Mouse (Mus musculus) kidney, postnatal 0 days (tissue): ENCODE results near the gene Shb. TPM values are rescaled to one million over a fixed set of nuclear protein-coding genes. Genes with fewer than 3 reads are reported as not detected.

Experiments used
- ATAC-seq: fragments of 200-750 bp; cut with Nextera tagmentation; replicated peaks from 2 replicates; pipeline ENCODE4 v1.8.0; 2017; ENCODE audit warnings: low read depth, moderate number of reproducible peaks, moderate TSS enrichment, moderate library complexity; ENCODE audit not compliant: low FRiP score
- DNase-seq: peaks from one replicate; pipeline ENCODE4 v3.0.0-alpha.2; 2016; ENCODE audit warnings: low spot score
- H3K27ac ChIP-seq: fragments of 300-500 bp; sonication (generic); 2 replicates; pipeline ENCODE4 v1.5.1; 2014; ENCODE audit warnings: mild to moderate bottlenecking
- H3K27me3 ChIP-seq: fragments of 300-500 bp; sonication (generic); 2 replicates; pipeline ENCODE4 v1.6.1; 2014; ENCODE audit warnings: low read length, mixed read lengths; ENCODE audit not compliant: insufficient read depth
- H3K36me3 ChIP-seq: fragments of 300-500 bp; sonication (generic); 2 replicates; pipeline ENCODE4 v1.6.1; 2014; ENCODE audit warnings: low read length, mixed read lengths; ENCODE audit not compliant: insufficient read depth
- H3K4me1 ChIP-seq: fragments of 300-500 bp; sonication (generic); replicated peaks from 2 replicates; pipeline ENCODE4 v1.6.1; 2014; ENCODE audit warnings: antibody characterized with exemption, low read length, mixed read lengths; ENCODE audit not compliant: insufficient read depth
- H3K4me2 ChIP-seq: fragments of 300-500 bp; sonication (generic); 2 replicates; pipeline ENCODE4 v1.6.1; 2014; ENCODE audit warnings: mild to moderate bottlenecking, low read length, moderate library complexity, mixed read lengths
- H3K4me3 ChIP-seq: fragments of 300-500 bp; sonication (generic); replicated peaks from 2 replicates; pipeline ENCODE4 v1.5.1; 2014; ENCODE audit warnings: low read depth, low read length
- H3K9ac ChIP-seq: fragments of 300-500 bp; sonication (generic); 2 replicates; pipeline ENCODE4 v1.6.1; 2014; ENCODE audit warnings: low read depth, low read length
- H3K9me3 ChIP-seq: fragments of 300-500 bp; sonication (generic); replicated peaks from 2 replicates; pipeline ENCODE4 v1.6.1; 2016; ENCODE audit warnings: low read length, inconsistent platforms, mixed read lengths
- CTCF ChIP-seq: IDR thresholded peaks from 2 replicates; pipeline ENCODE4 v1.5.1; 2016; ENCODE audit warnings: antibody characterized with exemption, low read depth, mild to moderate bottlenecking, moderate library complexity
- WGBS: fragments of 180-500 bp; shearing (Covaris S2); extraction: QIAGEN DNeasy Blood & Tissue Kit; methylation state at CpG from one replicate; pipeline ENCODE4 v1.1.7; 2014; 5-methylcytosine and 5-hydroxymethylcytosine counted together
- polyA plus RNA-seq: library from polyadenylated mRNA; unstranded; fragments of >200 nt; fragmentation: Nextera tagmentation; extraction: Ambion mirVana; gene quantifications from 2 replicates; pipeline ENCODE4 v1.2.1, GENCODE M21; 2015

Shb gene
- polyA plus RNA-seq, 1 experiment from 2014 or later = 6.6 TPM

- DNase-seq (peak; percentile 79), ATAC-seq (peak; percentile 26; the same call in 1 of the 2 replicates)
- 25% methylated on average over 11 of the region's 11 CpGs for WGBS
- peak; percentile 82 for TF ChIP-seq CTCF
- H3K4me3 ChIP-seq = no peak overlapping the region
- peaks cover 10% of the 10 kb centered on the region; the same call in 1 of the 2 replicates for H3K4me1 ChIP-seq
- no peaks in the 10 kb centered on the region for H3K9me3 ChIP-seq
- H3K27ac ChIP-seq = no peak overlapping the region
- H3K4me2 ChIP-seq = peak overlapping the region; percentile 31; the same call in 1 of the 2 replicates
- H3K27me3 ChIP-seq = no peaks in the 10 kb centered on the region
- H3K36me3 ChIP-seq = no peaks in the 10 kb centered on the region
- no peak overlapping the region for H3K9ac ChIP-seq
Measured at GRCm38 (mm10) chr4:45418229-45418950, 113.9 kb downstream of the Shb start.

- no peak for TF ChIP-seq CTCF
- 77% methylated on average over 7 of the region's 7 CpGs for WGBS
- Histone ChIP-seq H3K36me3 (no peaks in the 10 kb centered on the region), H3K27ac (no peak overlapping the region), H3K4me1 (peaks cover 10% of the 10 kb centered on the region; the same call in 1 of the 2 replicates), H3K9me3 (no peaks in the 10 kb centered on the region), H3K9ac (no peak overlapping the region), H3K27me3 (no peaks in the 10 kb centered on the region), H3K4me3 (no peak overlapping the region), H3K4me2 (no peak overlapping the region)
- ATAC-seq = no peak
- no peak for DNase-seq
Measured at GRCm38 (mm10) chr4:45416314-45416713, 116.0 kb downstream of the Shb start.

GRCm38 (mm10) chr4:45413674-45414338 is 118.5 kb downstream of the Shb start:
- Histone ChIP-seq H3K4me3 (no peak overlapping the region), H3K9me3 (no peaks in the 10 kb centered on the region), H3K36me3 (no peaks in the 10 kb centered on the region), H3K27me3 (no peaks in the 10 kb centered on the region), H3K4me1 (no peaks in the 10 kb centered on the region; the same call in 1 of the 2 replicates), H3K27ac (no peak overlapping the region), H3K4me2 (no peak overlapping the region), H3K9ac (no peak overlapping the region)
- TF ChIP-seq CTCF = no peak
- ATAC-seq (no peak), DNase-seq (no peak)
- 78% methylated on average over 9 of the region's 9 CpGs for WGBS

- no peak for ATAC-seq
- 72% methylated on average over 16 of the region's 16 CpGs for WGBS
- Histone ChIP-seq H3K4me1 (0 out of 2 replicates have a peak, but pooled peaks cover 1% of the 10 kb centered on the region), H3K27me3 (no peaks in the 10 kb centered on the region), H3K36me3 (no peaks in the 10 kb centered on the region), H3K4me2 (no peak overlapping the region), H3K9me3 (no peaks in the 10 kb centered on the region), H3K27ac (no peak overlapping the region), H3K4me3 (no peak overlapping the region), H3K9ac (no peak overlapping the region)
- TF ChIP-seq CTCF = no peak
- no peak for DNase-seq
Measured at GRCm38 (mm10) chr4:45412433-45413192, 119.7 kb downstream of the Shb start.

GRCm38 (mm10) chr4:45411181-45411790 is 121.0 kb downstream of the Shb start:
- no peaks in the 10 kb centered on the region for H3K36me3 ChIP-seq
- no peak overlapping the region for H3K4me2 ChIP-seq
- no peaks in the 10 kb centered on the region for H3K9me3 ChIP-seq
- no peak overlapping the region for H3K9ac ChIP-seq
- DNase-seq = no peak
- H3K4me3 ChIP-seq = no peak overlapping the region
- no peaks in the 10 kb centered on the region for H3K27me3 ChIP-seq
- H3K4me1 ChIP-seq = peaks cover 3% of the 10 kb centered on the region; the same call in 1 of the 2 replicates
- 92% methylated on average over 8 of the region's 8 CpGs for WGBS
- TF ChIP-seq CTCF = no peak
- H3K27ac ChIP-seq = no peak overlapping the region
- no peak for ATAC-seq

GRCm38 (mm10) chr4:45409270-45409669 is 123.0 kb downstream of the Shb start:
- H3K36me3 ChIP-seq = no peaks in the 10 kb centered on the region
- no peaks in the 10 kb centered on the region for H3K27me3 ChIP-seq
- peak overlapping the region; percentile 99 for H3K9ac ChIP-seq
- H3K9me3 ChIP-seq = no peaks in the 10 kb centered on the region
- H3K4me2 ChIP-seq = peak overlapping the region; percentile 87
- peak; percentile 19; the same call in 1 of the 2 replicates for TF ChIP-seq CTCF
- peaks cover 10% of the 10 kb centered on the region; the same call in 1 of the 2 replicates for H3K4me1 ChIP-seq
- ATAC-seq = peak; percentile 67
- peak overlapping the region; percentile 98 for H3K4me3 ChIP-seq
- peak; percentile 89 for DNase-seq
- peak overlapping the region; percentile 98 for H3K27ac ChIP-seq
- WGBS = 1% methylated on average over 10 of the region's 10 CpGs
